Mouse (Mus musculus): ENCODE results near the gene Dlx3. TPM values are rescaled to one million over a fixed set of nuclear protein-coding genes. Genes with fewer than 3 reads are reported as not detected.

Gene Dlx3
- polyA plus RNA-seq, 1 experiment: 0.33 TPM

DNA sequence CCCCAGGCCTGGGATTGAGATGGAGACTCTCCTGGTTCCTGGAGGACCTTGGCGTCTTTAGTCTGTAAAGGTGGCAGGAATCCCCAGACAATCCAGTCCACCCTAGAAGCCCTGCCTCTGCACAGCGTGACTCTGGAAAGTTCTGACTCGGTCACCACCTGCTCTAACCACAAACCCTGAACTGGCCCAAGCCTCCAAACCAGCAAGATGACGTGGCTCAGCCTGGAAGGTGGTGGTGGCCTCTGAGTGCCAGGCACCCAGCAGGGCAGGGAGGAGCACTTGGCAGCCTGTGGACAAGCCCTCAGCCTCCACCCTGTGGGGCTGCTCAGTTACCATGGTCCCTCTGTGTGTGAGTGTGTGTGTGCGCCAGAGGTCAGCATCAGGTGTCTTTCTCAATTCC lies 38.0 kb downstream of the Dlx3 start:
- Histone ChIP-seq H3K36me3 (ENCODE audit: control insufficient read depth, insufficient read depth, low read length) (no peaks in the 10 kb centered on the region), H3K4me1 (ENCODE audit: control insufficient read depth, insufficient read depth, insufficient read length, low read length) (no peaks in the 10 kb centered on the region; the same call in 1 of the 2 replicates), H3K4me3 (ENCODE audit: low read depth, low read length) (no peak overlapping the region), H3K27me3 (ENCODE audit: control insufficient read depth, insufficient read depth, low read length) (no peaks in the 10 kb centered on the region), H3K27ac (ENCODE audit: insufficient read depth, low read depth, low read length) (no peak overlapping the region)
- 75% methylated on average over 5 of the region's 5 CpGs for WGBS
- no peak for TF ChIP-seq CTCF (IDR thresholded peaks at IDR 0.05; ENCODE audit: extremely low read depth, insufficient read length, insufficient replicate concordance, low read depth, low read length)
- no peak for TF ChIP-seq POLR2A (IDR thresholded peaks at IDR 0.05; ENCODE audit: low read depth, low read length)

DNA sequence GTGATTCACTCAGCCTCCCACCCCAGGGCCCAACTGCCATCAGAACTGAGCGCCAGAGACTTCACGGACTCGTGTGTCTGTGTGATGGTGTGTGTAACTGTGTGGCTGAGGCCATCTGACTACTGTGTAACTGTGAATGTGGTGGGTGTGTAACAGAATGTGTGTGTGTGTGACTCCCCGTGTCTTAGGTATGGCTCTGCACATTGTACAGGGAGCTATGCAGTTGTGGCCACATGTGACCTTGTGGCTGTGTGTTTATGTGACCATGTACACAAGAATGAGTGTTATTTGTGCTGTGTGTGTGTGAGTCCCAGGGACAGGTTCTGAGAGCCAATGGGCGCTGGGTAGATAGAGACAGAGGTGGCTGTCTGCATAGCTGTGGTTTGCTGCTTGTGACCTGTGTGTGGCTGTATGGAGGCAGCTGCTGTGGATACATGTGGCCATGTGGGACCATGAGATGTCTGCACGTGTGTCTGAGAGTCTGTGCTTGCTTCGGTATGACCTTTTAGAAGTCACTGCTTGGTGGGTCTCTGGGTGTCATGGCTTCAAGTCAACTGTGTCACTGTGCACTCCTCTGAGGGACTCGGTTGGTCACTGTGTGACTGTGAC lies 39.9 kb downstream of the Dlx3 start:
- WGBS: 78% methylated on average over 8 of the region's 8 CpGs
- Histone ChIP-seq H3K36me3 (ENCODE audit: control insufficient read depth, insufficient read depth, low read length) (no peaks in the 10 kb centered on the region), H3K4me1 (ENCODE audit: control insufficient read depth, insufficient read depth, insufficient read length, low read length) (no peaks in the 10 kb centered on the region; the same call in 1 of the 2 replicates), H3K27me3 (ENCODE audit: control insufficient read depth, insufficient read depth, low read length) (no peaks in the 10 kb centered on the region), H3K27ac (ENCODE audit: insufficient read depth, low read depth, low read length) (no peak overlapping the region), H3K4me3 (ENCODE audit: low read depth, low read length) (no peak overlapping the region)
- TF ChIP-seq POLR2A (IDR thresholded peaks at IDR 0.05; ENCODE audit: low read depth, low read length): no peak
- TF ChIP-seq CTCF (IDR thresholded peaks at IDR 0.05; ENCODE audit: extremely low read depth, insufficient read length, insufficient replicate concordance, low read depth, low read length): no peak

DNA sequence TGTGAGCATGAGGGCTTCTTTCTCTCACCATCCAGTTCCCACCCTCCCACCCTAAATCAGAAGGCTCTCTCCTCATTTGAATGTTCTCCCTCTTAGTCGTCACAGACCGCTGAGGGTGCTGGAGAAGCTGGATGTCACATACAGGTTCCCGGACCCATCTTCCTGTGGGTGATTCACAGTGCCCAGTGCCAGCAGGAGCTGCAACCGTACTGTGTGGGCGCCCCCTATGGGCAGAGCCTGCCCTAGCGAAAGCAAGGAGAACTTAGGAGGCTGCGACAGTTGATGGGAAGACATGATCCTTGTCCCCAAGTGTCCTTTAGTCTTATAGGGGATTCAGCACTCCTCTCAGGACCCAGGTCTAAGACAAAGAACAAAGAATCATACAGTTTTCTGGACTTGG lies 40.8 kb downstream of the Dlx3 start:
- 63% methylated on average over 7 of the region's 7 CpGs for WGBS
- Histone ChIP-seq H3K27ac (ENCODE audit: insufficient read depth, low read depth, low read length) (no peak overlapping the region), H3K36me3 (ENCODE audit: control insufficient read depth, insufficient read depth, low read length) (no peaks in the 10 kb centered on the region), H3K4me1 (ENCODE audit: control insufficient read depth, insufficient read depth, insufficient read length, low read length) (no peaks in the 10 kb centered on the region), H3K4me3 (ENCODE audit: low read depth, low read length) (no peak overlapping the region), H3K27me3 (ENCODE audit: control insufficient read depth, insufficient read depth, low read length) (no peaks in the 10 kb centered on the region)
- TF ChIP-seq POLR2A (IDR thresholded peaks at IDR 0.05; ENCODE audit: low read depth, low read length) (no peak), CTCF (IDR thresholded peaks at IDR 0.05; ENCODE audit: extremely low read depth, insufficient read length, insufficient replicate concordance, low read depth, low read length) (peak; percentile 45; the same call in 1 of the 2 replicates)

DNA sequence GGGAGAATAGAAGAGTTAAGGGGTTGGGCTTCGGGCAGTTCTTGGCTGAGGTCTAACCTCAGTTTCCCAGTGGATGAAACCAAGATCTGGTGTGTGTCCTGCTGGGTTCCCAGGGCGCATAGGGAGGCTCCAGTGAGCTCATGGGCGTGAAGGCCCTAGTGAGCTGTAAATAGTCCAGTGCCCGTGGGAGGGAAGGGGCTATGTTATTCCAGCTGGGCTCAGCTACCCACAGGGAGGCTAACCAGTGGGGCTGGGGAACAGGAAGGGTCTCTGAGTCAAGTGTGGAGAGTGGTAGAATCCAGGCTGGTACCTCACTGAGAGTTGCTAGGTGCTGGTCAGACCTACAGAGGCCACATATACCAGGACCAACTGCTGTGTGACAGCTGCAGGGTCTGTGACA lies 41.8 kb downstream of the Dlx3 start:
- 81% methylated on average over 4 of the region's 4 CpGs for WGBS
- no peak overlapping the region for H3K27ac ChIP-seq (ENCODE audit: insufficient read depth, low read depth, low read length)

DNA sequence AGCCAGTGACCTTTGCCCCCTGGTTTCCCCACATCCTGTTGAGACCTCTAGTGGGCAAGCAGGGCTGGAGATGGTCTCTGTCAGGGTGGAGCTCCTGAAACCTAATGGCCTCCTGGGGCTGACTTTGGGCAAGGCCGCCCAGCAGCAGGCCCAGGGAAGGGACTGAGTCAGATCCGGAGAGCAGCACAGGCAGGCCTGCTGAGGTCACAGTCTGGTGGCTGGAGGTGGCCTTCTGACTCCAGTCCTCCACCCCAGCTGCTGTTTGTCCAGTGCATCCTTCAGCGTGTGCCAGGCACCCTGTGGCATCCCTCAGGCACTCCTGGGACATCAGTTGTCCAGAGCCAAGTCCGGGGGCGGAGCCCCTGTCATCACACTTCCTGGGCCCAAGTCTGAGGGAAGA lies 45.9 kb downstream of the Dlx3 start:
- H3K27ac ChIP-seq (ENCODE audit: insufficient read depth, low read depth, low read length): no peak overlapping the region
- TF ChIP-seq CTCF (IDR thresholded peaks at IDR 0.05; ENCODE audit: extremely low read depth, insufficient read length, insufficient replicate concordance, low read depth, low read length) (no peak), POLR2A (IDR thresholded peaks at IDR 0.05; ENCODE audit: low read depth, low read length) (no peak)
- H3K36me3 ChIP-seq (ENCODE audit: control insufficient read depth, insufficient read depth, low read length): no peaks in the 10 kb centered on the region
- no peaks in the 10 kb centered on the region; the same call in 1 of the 2 replicates for H3K27me3 ChIP-seq (ENCODE audit: control insufficient read depth, insufficient read depth, low read length)
- 75% methylated on average over 5 of the region's 5 CpGs for WGBS
- H3K4me3 ChIP-seq (ENCODE audit: low read depth, low read length): no peak overlapping the region
- H3K4me1 ChIP-seq (ENCODE audit: control insufficient read depth, insufficient read depth, insufficient read length, low read length): no peaks in the 10 kb centered on the region

More for the DNA sequence above, 41.8 kb downstream of the Dlx3 start:
- H3K4me1 ChIP-seq (ENCODE audit: control insufficient read depth, insufficient read depth, insufficient read length, low read length): no peaks in the 10 kb centered on the region
- no peaks in the 10 kb centered on the region for H3K36me3 ChIP-seq (ENCODE audit: control insufficient read depth, insufficient read depth, low read length)
- H3K27me3 ChIP-seq (ENCODE audit: control insufficient read depth, insufficient read depth, low read length): no peaks in the 10 kb centered on the region
- H3K4me3 ChIP-seq (ENCODE audit: low read depth, low read length): no peak overlapping the region
- no peak for TF ChIP-seq CTCF (IDR thresholded peaks at IDR 0.05; ENCODE audit: extremely low read depth, insufficient read length, insufficient replicate concordance, low read depth, low read length)
- no peak for TF ChIP-seq POLR2A (IDR thresholded peaks at IDR 0.05; ENCODE audit: low read depth, low read length)

Other genes starting within 250 kb of the Dlx3 start
- gene Col1a1, start 183.9 kb upstream of the Dlx3 start, polyA plus RNA-seq (2012; rRNA removed): 49.0 and 51.1 TPM in 2 replicates
- 0.14 TPM in 1 of 2 replicates, not detected in the other for gene Hils1, start 152.5 kb upstream of the Dlx3 start, polyA plus RNA-seq (2012; rRNA removed)
- gene Sgca, start 143.8 kb upstream of the Dlx3 start, polyA plus RNA-seq (2012; rRNA removed): 1.7 and 3.7 TPM in 2 replicates
- gene Ppp1r9b, start 129.1 kb upstream of the Dlx3 start, polyA plus RNA-seq (2012; rRNA removed): 17.0 and 29.4 TPM in 2 replicates
- 3.3 and 7.2 TPM in 2 replicates for gene Samd14, start 110.2 kb upstream of the Dlx3 start, polyA plus RNA-seq (2012; rRNA removed)
- gene Pdk2, start 78.8 kb upstream of the Dlx3 start, polyA plus RNA-seq (2012; rRNA removed): 67.7 and 167 TPM in 2 replicates
- 91.0 and 156 TPM in 2 replicates for gene Itga3, start 43.3 kb upstream of the Dlx3 start, polyA plus RNA-seq (2012; rRNA removed)
- not detected in 2 replicates for gene Dlx4, start 26.1 kb downstream of the Dlx3 start, polyA plus RNA-seq (2012; rRNA removed)
- 0.24 TPM in 1 of 2 replicates, not detected in the other for gene Tac4, start 141.4 kb downstream of the Dlx3 start, polyA plus RNA-seq (2012; rRNA removed)
- 9.6 and 19.4 TPM in 2 replicates for gene Kat7, start 190.1 kb downstream of the Dlx3 start, polyA plus RNA-seq (2012; rRNA removed)
- 9.6 and 15.6 TPM in 2 replicates for gene Fam117a, start 216.9 kb downstream of the Dlx3 start, polyA plus RNA-seq (2012; rRNA removed)